Mouse (Mus musculus): ENCODE measurements around the gene Spag9.

Gene Spag9

GRCm38 (mm10) chr11:93995720-93996305 lies at the start of gene Spag9:
Spag9 (plus strand) TSS chr11:93996091.
- H3K36me3 ChIP-seq (ENCODE audit: insufficient read depth, low read length): no peaks in the 10 kb centered on the region
- H3K4me1 ChIP-seq (replicated peaks; ENCODE audit: low read depth, low read length): peaks cover 27% of the 10 kb centered on the region
- TF ChIP-seq NANOG (IDR thresholded peaks at IDR 0.05; ENCODE audit: borderline replicate concordance, low read length) (no peak), CTCF (conservative IDR thresholded peaks at IDR 0.05; ENCODE audit: low read length) (no peak), POU5F1 (IDR thresholded peaks at IDR 0.05; ENCODE audit: borderline replicate concordance, low read length) (no peak)
- peak within 1 kb of the TSS; percentile 96 for H3K4me3 ChIP-seq (replicated peaks; ENCODE audit: low read length)
- no peaks in the 10 kb centered on the region for H3K27me3 ChIP-seq (ENCODE audit: insufficient read depth, low read length)
- H3K9me3 ChIP-seq (ENCODE audit: low read length): peaks cover 8% of the 10 kb centered on the region; the same call in 1 of the 2 replicates

GRCm38 (mm10) chr11:93948887-93949567 lies 46.9 kb upstream of the Spag9 start:
- Histone ChIP-seq H3K27me3 (ENCODE audit: insufficient read depth, low read length) (no peaks in the 10 kb centered on the region), H3K9me3 (ENCODE audit: low read length) (no peaks in the 10 kb centered on the region), H3K4me1 (replicated peaks; ENCODE audit: low read depth, low read length) (peaks cover 64% of the 10 kb centered on the region), H3K4me3 (replicated peaks; ENCODE audit: low read length) (no peak overlapping the region), H3K36me3 (ENCODE audit: insufficient read depth, low read length) (peaks cover 89% of the 10 kb centered on the region)
- TF ChIP-seq NANOG (IDR thresholded peaks at IDR 0.05; ENCODE audit: borderline replicate concordance, low read length): no peak
- no peak for TF ChIP-seq CTCF (conservative IDR thresholded peaks at IDR 0.05; ENCODE audit: low read length)
- no peak for TF ChIP-seq POU5F1 (IDR thresholded peaks at IDR 0.05; ENCODE audit: borderline replicate concordance, low read length)

- H3K36me3 ChIP-seq (ENCODE audit: insufficient read depth, low read length): peaks cover 88% of the 10 kb centered on the region
- H3K27me3 ChIP-seq (ENCODE audit: insufficient read depth, low read length): no peaks in the 10 kb centered on the region
- no peak overlapping the region for H3K4me3 ChIP-seq (replicated peaks; ENCODE audit: low read length)
- H3K9me3 ChIP-seq (ENCODE audit: low read length): no peaks in the 10 kb centered on the region
- peaks cover 67% of the 10 kb centered on the region for H3K4me1 ChIP-seq (replicated peaks; ENCODE audit: low read depth, low read length)
- no peak for TF ChIP-seq NANOG (IDR thresholded peaks at IDR 0.05; ENCODE audit: borderline replicate concordance, low read length)
- TF ChIP-seq POU5F1 (IDR thresholded peaks at IDR 0.05; ENCODE audit: borderline replicate concordance, low read length): no peak
- TF ChIP-seq CTCF (conservative IDR thresholded peaks at IDR 0.05; ENCODE audit: low read length): no peak
These were observed 45.8 kb upstream of the Spag9 start for GRCm38 (mm10) chr11:93950045-93950444.

GRCm38 (mm10) chr11:93952376-93952775 lies 43.5 kb upstream of the Spag9 start:
- H3K9me3 ChIP-seq (ENCODE audit: low read length): no peaks in the 10 kb centered on the region
- peaks cover 75% of the 10 kb centered on the region for H3K36me3 ChIP-seq (ENCODE audit: insufficient read depth, low read length)
- no peaks in the 10 kb centered on the region for H3K27me3 ChIP-seq (ENCODE audit: insufficient read depth, low read length)
- H3K4me1 ChIP-seq (replicated peaks; ENCODE audit: low read depth, low read length): peaks cover 68% of the 10 kb centered on the region
- peak overlapping the region; percentile 93 for H3K4me3 ChIP-seq (replicated peaks; ENCODE audit: low read length)
- no peak for TF ChIP-seq NANOG (IDR thresholded peaks at IDR 0.05; ENCODE audit: borderline replicate concordance, low read length)
- TF ChIP-seq POU5F1 (IDR thresholded peaks at IDR 0.05; ENCODE audit: borderline replicate concordance, low read length): no peak
- TF ChIP-seq CTCF (conservative IDR thresholded peaks at IDR 0.05; ENCODE audit: low read length): no peak

GRCm38 (mm10) chr11:93954738-93955255 lies 41.1 kb upstream of the Spag9 start:
- Histone ChIP-seq H3K4me1 (replicated peaks; ENCODE audit: low read depth, low read length) (peaks cover 71% of the 10 kb centered on the region), H3K4me3 (replicated peaks; ENCODE audit: low read length) (peak overlapping the region; percentile 93)
- no peak for TF ChIP-seq NANOG (IDR thresholded peaks at IDR 0.05; ENCODE audit: borderline replicate concordance, low read length)
- no peak for TF ChIP-seq POU5F1 (IDR thresholded peaks at IDR 0.05; ENCODE audit: borderline replicate concordance, low read length)
- no peak for TF ChIP-seq CTCF (conservative IDR thresholded peaks at IDR 0.05; ENCODE audit: low read length)

GRCm38 (mm10) chr11:93955256-93956150 lies 40.4 kb upstream of the Spag9 start:
- Histone ChIP-seq H3K36me3 (ENCODE audit: insufficient read depth, low read length) (peaks cover 75% of the 10 kb centered on the region), H3K9me3 (ENCODE audit: low read length) (no peaks in the 10 kb centered on the region), H3K4me3 (replicated peaks; ENCODE audit: low read length) (peak overlapping the region; percentile 93), H3K27me3 (ENCODE audit: insufficient read depth, low read length) (no peaks in the 10 kb centered on the region), H3K4me1 (replicated peaks; ENCODE audit: low read depth, low read length) (peaks cover 73% of the 10 kb centered on the region)
- no peak for TF ChIP-seq NANOG (IDR thresholded peaks at IDR 0.05; ENCODE audit: borderline replicate concordance, low read length)

More at GRCm38 (mm10) chr11:93954738-93955255, 41.1 kb upstream of the Spag9 start:
- H3K27me3 ChIP-seq (ENCODE audit: insufficient read depth, low read length): no peaks in the 10 kb centered on the region
- H3K36me3 ChIP-seq (ENCODE audit: insufficient read depth, low read length): peaks cover 74% of the 10 kb centered on the region
- no peaks in the 10 kb centered on the region for H3K9me3 ChIP-seq (ENCODE audit: low read length)

- Histone ChIP-seq H3K4me1 (replicated peaks; ENCODE audit: low read depth, low read length) (peaks cover 73% of the 10 kb centered on the region), H3K9me3 (ENCODE audit: low read length) (no peaks in the 10 kb centered on the region), H3K36me3 (ENCODE audit: insufficient read depth, low read length) (peaks cover 75% of the 10 kb centered on the region), H3K4me3 (replicated peaks; ENCODE audit: low read length) (peak within 1 kb of the TSS; percentile 93), H3K27me3 (ENCODE audit: insufficient read depth, low read length) (no peaks in the 10 kb centered on the region)
- no peak for TF ChIP-seq POU5F1 (IDR thresholded peaks at IDR 0.05; ENCODE audit: borderline replicate concordance, low read length)
- TF ChIP-seq CTCF (conservative IDR thresholded peaks at IDR 0.05; ENCODE audit: low read length): no peak
- TF ChIP-seq NANOG (IDR thresholded peaks at IDR 0.05; ENCODE audit: borderline replicate concordance, low read length): no peak
These were observed 39.7 kb upstream of the Spag9 start, which contains the start of gene Nme2 for GRCm38 (mm10) chr11:93956159-93956558. Nme2 (minus strand) TSS chr11:93956259.

- H3K9me3 ChIP-seq (ENCODE audit: low read length): no peaks in the 10 kb centered on the region
- no peak for TF ChIP-seq NANOG (IDR thresholded peaks at IDR 0.05; ENCODE audit: borderline replicate concordance, low read length)
- TF ChIP-seq CTCF (conservative IDR thresholded peaks at IDR 0.05; ENCODE audit: low read length): no peak
- no peak for TF ChIP-seq POU5F1 (IDR thresholded peaks at IDR 0.05; ENCODE audit: borderline replicate concordance, low read length)
These were observed 38.8 kb upstream of the Spag9 start for GRCm38 (mm10) chr11:93957031-93957555.

More at GRCm38 (mm10) chr11:93957031-93957555, 38.8 kb upstream of the Spag9 start:
- Histone ChIP-seq H3K4me1 (replicated peaks; ENCODE audit: low read depth, low read length) (peaks cover 73% of the 10 kb centered on the region), H3K4me3 (replicated peaks; ENCODE audit: low read length) (peak overlapping the region; percentile 93; the same call in 1 of the 2 replicates), H3K36me3 (ENCODE audit: insufficient read depth, low read length) (peaks cover 73% of the 10 kb centered on the region), H3K27me3 (ENCODE audit: insufficient read depth, low read length) (no peaks in the 10 kb centered on the region)
